Mouse (Mus musculus) right cerebral cortex, postnatal 10 days (tissue): ENCODE data around the gene 1600014C10Rik.

Experiments used
- DNase-seq, 2 experiments: peaks; one replicate each; pipeline ENCODE4 v3.0.0; 2021; ENCODE audit warnings: low spot score in 2 of 2

The 1600014C10Rik gene

DNA sequence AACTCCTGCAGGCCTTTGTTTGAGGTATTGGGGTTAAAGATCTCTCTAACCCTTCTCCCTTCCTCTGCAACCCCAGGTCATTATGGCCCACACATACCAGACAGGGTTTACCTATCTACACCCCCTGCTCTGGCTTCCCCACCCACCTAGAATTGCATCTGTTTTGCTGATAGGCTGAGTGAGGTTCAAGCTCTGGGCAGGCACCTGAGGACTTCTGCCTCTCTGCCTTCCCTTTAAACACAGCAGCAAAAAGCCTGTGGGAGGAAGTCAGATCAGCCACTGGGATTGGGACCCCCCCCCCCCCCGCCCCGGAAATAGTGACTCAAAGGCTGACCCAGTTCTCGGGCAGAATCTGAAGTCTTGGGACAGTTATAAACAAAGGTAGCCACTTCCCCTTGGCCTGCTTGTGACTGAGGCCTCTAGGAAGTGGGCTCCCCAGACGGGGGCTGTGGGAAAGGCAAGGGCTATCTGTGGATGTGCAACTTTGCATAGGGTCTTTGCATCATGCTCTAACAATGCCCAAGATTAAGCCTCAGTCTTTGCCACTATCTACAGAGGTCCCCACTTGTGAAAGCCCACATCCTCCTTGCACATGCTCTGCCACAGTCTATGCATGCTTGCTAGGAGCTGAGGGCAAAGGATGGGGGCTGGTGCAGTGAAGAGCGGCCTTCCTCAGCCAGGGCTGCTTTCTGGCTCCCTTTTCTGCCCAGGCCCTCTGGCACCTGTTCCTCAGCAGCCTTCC is 31.6 kb downstream of the 1600014C10Rik start:
- DNase-seq: no peak

DNA sequence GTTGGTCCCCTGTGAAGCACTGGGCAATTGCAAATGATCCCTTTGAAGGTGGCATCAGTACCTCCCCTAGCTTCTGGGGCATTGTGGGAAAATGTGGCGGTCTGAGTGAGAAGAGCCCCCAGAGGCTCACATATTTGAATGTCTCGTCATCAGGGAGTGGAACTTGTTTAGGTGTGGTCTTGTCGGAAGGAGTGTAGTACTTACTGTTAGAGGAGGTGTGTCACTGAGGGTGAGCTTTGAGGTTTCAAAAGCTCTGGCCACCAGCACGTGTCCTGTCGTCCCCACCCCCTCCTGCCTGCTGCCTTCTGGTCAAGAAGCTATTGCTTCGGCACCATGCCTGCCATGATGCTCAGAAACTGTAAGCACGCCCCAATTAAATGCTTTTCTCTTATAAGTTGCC is 32.3 kb downstream of the 1600014C10Rik start:
- DNase-seq: no peak

DNA sequence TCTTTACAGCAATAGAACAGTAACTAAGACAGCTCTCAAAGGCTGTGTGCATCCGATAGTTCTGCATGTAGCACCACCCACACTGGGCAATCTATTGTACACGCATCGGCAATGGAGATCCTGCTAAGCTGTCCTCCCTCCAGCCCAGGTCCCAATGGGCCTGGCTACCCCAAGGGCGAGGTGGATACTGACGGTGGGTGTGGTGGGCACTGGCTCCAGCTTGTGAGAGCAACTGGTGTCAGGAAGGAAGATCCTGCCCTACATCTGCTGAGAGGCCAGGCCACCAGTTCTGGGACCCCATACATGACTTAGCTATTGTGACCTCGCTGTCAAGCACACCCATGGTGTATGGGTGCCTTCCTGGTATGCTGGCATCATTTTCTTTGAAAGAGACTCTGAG is 32.7 kb downstream of the 1600014C10Rik start:
- no peak for DNase-seq

DNA sequence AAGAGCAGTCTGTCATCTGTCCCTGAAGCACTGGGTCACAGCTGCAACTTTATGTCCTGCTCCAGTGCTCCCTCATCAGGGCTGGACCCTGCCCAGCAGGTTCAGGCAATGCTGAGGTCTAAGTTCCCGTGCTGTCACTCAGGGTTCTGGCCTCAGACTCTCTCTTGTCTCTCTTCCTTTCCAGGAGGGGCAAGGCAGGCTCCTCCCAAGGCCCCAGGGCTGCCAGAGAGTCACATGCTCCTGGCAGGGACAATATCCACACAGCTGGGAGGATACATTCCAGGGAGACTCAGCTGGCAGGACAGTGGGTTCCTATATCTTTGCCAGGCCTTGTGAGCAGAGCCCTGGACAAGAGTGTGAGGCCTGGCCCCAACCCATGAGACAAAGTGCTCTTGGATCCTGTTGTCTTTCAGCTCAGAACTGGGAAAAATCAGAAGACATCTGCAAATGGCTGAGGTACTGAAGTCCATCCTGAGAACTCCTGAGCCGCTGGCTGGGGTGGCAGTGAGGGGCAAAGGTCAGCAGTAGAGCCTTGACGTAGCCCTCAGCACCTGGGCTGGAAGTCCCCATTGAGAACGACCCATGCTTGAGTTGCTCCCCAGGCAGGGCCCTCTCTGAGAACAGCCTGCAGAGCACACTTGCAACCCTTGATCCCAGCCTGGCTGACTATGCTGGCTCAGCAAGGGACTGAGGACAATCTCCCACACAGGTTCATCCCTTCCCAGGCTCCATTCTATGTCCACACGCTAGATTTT is 34.6 kb downstream of the 1600014C10Rik start:
- peak; percentile 70 to 78 for DNase-seq

DNA sequence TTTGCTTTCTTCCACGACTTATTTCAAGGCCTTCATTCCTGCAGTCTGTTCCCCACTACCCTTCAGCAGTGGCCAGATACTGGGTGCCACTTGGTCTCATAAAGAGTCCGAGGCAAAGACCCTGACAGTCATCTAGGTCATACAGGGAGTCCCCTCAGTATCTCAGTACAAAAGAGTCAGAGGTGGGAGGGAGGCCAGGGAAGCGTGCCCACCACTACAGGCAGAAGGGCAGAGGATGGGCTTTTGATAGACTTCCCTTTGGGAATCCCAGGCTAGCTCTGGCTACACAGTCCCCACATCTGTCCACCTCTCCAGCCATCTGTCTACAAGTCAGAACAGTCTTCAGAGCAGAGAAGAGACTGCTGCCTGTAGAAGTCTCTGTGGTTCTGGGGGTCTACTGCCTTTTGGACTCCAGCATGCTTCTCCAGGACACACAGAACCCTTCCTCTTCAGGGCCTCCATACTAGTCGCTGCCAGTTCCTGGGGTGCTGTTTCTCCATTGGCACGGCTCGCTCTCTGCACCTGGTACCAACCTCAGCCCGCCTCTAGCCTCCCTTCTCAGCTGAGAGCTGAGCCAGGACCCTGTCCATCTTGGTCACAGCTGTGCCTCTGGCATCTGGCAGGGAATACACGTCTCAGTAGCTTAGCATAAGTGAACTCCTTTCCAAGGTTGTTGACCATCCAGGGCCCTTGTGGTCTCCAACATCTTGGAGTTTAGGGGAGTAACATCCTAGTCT is 35.8 kb downstream of the 1600014C10Rik start:
- DNase-seq: no peak

DNA sequence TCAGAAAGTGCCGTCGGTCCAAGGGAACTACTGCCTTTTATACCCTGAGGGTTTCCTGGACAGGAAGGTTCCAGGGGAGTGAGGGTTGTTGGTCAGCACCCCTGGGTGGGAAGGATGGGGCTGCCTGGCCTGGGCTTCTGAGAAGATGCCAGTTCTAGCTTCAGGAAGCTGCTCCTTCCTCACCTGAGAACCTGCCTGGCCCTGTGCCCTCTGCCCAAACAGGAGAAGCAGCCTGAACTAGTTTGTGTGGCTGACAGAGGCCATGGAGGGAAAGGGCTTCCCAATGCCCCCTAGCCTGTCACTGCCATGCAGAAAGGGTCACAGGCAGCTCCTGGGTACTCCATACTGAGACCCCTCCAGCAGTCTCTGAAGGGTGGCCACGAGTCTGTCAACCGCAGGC is 36.5 kb downstream of the 1600014C10Rik start:
- no peak for DNase-seq

DNA sequence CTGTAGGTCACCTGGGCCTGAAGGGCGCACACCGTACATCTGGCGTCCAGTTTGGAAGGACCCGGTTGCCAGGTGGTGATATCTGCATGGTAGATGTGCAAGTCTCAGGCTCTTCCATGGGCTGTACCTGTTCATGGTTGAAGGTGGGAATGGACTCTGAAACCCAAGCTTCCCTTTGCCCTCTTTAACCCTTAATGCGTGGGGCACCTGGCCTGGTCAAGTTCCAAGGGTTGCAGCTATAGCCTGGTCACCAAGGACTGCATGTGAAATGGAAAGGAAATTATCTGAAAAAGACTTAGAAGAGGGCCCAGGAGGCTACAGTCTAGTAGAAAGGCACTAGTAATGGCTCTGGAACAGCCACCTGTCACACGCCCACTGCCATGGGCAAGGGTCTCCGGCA is 37.8 kb downstream of the 1600014C10Rik start:
- DNase-seq: no peak

DNA sequence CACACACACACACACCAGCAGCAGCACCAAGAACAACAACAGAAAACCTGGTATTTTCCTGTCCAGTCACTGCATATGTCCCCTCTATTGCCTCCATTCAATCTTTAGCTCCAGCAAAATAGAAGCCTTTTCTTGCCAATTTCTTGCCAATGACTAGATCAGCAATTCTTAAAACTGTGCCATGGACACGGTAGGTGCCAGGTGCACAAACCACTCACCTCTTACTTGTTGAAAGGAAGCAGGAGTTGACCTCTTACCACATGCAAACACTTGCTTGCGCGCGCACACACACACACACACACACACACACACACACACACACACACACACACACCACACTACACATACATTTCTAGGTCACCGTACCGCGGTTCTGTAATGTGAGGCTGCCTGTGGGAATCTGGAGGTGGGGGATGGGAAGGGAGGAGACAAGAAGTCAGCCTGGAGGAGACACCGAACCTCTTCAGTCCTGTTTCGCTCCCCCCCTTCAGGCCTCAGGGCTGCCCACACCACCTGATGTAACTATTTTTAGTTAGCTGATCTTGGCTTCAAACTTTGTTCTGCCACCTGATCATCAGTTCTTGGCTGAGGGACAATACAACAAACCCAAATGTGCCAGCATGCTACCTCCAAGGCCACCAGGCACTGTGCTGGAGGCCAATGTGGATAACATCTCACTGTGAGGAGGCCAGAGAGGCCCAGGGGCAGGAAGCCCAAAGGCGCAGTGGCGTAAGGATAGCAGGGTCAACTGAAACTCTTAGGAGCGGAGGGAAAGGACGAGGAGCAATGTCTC is 41.8 kb downstream of the 1600014C10Rik start:
- DNase-seq: no peak

DNA sequence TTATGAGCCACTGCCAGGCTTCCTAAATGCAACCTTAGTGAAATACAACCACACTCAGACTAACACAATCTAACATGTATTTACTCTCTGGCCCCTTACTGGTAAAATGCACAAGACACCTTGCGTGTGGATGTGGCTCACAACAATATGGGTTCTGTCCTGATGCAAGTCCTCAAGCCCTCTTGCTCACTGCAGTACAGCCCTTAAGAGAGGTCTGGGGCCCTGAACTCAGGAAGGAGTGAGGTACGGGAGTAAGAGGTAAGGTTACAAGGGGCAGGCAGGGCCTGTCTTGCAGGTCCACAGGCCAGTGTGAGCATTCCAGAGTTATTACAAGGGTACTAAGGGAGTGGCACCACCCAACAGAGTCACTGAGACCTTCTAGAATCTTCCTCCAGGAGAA is 43.2 kb downstream of the 1600014C10Rik start:
- DNase-seq: no peak

DNA sequence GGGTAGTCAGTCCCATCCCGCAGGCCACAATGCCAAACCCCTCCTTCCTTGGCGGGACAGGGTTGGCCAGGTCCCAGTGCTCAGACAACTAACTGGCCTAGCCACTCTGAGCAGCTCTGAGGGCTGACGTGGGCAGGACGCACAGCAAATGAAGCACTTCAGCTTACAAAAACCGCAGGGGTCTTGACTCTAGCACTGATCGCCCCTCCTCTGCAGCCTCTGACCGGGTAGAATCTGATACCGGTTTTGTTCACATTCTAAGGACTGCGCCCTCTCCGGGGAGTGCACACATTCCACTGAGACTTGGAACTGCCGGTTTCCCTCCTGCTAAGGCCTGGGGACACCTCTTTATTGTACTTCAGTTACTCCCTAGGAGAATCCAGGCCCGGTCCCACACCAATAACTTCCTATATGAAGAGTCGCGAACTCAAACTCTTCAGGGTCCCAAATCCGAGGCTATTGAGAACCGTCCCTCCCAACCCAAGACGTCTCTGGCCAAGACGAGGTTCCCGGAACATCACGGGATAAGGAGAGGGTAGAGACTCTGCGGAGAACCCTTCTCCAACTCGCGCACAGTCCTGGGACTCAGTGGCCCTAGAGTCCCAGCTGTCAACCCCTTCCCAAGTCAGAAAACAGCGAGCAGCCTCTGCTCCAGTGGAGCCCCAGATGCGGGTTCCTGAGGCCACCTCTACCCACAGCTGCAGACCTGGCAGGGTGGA is 44.3 kb downstream of the 1600014C10Rik start:
- peak; percentile 53 to 58 for DNase-seq

DNA sequence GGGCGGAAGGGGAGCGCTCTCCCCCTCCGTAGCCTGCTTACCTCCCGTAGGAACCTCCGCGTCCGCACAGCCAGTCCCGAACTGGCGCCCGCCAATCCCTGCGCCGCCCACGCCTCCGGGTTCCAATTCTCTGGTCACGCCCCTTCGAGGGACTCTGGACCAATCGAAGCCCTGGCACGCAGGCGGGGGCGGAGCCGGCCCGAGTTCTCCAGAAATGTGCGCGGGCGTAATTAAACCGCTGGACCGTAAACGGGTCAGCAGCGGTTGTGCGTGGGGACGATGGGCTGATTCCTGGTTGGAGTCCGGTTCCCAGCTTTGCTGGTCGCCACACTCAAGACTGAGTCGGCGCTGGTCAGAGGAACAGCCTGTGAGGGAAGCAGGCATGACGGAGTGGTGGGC is 44.9 kb downstream of the 1600014C10Rik start, which contains the start of gene Plekhf1:
Gene Plekhf1, minus strand, starts transcription at position 117 of the 399 bp plus-strand sequence.
- DNase-seq: peak; percentile 87 to 88

DNA sequence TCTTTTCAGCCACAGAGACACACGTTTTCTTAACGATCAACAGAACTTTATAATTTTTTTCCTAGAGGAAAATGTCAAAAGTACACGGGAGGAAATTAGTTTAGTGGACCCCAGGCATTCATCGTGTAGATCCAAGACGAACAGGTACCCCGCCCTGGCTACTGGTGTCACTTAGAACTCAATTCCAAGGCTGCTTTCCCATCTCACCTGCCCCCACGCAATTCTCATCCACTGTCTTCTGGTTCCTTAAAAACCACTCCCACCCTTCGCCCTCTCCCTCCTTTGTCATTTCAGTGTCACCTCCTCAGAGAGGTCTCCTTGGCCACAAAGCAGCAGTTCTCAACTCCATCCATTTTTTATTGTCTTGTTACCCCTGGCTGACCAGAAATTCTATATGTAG is 45.3 kb downstream of the 1600014C10Rik start:
- no peak for DNase-seq

DNA sequence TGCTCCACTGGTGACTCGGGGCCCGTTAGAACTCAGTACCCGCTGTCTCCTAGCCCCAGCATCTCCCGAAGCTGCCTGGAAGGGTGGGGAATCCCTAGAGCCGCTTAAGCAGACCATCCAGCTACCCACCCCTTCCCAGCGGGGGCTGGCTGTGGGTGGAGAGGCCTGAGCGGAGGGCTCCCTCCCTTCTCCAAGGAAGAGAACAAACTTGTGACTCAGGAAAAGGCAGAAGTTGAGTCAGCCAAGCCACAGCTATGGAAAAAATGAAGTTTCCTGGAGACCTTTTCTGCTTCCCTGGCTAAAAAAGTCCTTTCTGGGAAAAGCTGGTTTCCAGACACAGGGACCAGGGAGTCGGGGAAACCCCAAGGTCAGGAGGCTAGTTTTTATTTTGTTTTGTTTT is 47.3 kb downstream of the 1600014C10Rik start:
- DNase-seq: no peak

DNA sequence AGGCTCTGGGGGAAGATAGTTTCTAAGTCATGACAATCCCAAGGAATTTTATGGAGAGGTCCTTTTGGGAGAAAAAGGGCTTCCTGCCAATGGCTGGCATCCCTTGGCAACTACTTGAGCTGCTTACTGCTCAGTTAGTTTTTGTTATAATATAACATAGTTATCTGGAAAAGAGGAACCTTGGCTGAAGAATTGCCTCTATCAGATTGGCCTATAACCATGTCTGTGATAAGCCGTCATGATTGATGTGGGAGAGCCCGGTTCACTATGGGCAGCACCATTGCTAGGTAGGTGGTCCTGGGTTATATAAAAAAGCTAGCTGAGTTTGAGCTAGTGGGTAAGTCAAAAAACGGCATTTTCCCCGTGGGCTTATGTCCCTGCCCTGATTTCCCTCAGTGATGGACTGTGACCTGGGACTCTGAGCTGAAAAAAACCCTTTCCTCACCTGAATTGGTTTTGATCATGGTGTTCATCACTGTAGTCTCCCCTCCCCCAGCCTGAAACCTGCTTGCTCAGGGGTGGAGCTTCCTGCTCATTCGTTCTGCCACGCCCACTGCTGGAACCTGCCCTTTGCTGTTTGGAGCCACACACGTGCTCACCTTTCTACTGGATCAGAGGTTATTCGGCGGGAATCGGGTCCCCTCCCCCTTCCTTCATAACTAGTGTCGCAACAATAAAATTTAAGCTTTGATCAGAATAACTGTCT is 53.5 kb downstream of the 1600014C10Rik start:
- no peak for DNase-seq

DNA sequence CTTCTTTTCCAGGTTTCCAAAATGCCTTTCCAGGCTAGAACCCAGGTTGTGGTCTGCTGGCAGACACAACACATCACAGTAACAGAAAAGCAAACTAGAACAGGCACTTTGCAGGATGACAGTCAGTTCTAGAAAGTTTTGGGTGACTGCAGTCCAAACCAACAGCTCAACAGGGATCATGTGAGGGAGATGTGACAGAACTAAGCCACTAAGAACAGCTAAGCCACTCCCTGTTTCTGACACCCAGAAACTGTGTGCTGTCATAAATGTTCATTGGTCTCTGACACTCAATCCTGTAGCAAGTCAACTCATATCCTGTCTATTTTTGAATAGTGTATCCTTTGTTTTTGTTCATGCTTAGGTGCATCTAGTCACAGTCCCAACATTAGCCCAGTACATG is 54.1 kb downstream of the 1600014C10Rik start:
- no peak for DNase-seq

DNA sequence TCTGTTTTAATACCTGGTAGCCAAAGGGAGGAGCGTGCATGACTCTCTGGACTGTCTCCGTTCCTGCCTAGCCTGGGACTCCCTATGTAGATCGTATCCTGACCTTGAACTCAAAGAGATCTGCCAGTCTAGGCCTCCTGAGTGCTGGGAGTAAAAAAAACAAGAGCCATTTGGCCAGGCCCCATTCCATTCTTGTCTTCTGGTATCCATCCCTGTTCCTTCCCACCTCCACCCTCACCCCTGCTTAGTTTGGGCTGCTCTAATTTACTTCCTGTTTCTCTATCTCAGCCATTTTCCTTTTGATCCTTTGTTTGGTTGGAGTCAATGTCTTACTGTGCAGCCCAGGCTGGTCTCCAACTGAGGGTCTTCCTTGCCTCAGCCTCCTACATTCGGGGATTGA is 59.4 kb downstream of the 1600014C10Rik start:
- DNase-seq: no peak
